14 mouse cellular contexts compared by ENCODE assay signal in genomic region chr6:6364037-6364436, GRCm38 (mm10).
DNase-seq lines count a peak whose midpoint lies in the region; ATAC-seq and TF ChIP-seq lines count a peak whose summit lies in the region.
"Had no signal": no experiment of that assay in that cellular context is flagged by ENCODE, and none has a peak within 500 bp of the region (broad histone marks: within the 10 kb centered on the region; RNA-seq: fewer than 3 reads in every experiment).

No protein-coding gene starts in this region.

- TF ChIP-seq CTCF in forebrain, postnatal 0 days (IDR thresholded peaks at IDR 0.05; ENCODE audit: low read depth) = no peak

- H3K27me3 ChIP-seq in forebrain, embryonic 15.5 days = no peaks in the 10 kb centered on the region
- no peaks in the 10 kb centered on the region for H3K27me3 ChIP-seq in forebrain, postnatal 0 days (ENCODE audit: insufficient read depth, low read length)
- no peaks in the 10 kb centered on the region for H3K27me3 ChIP-seq in midbrain, embryonic 10.5 days (ENCODE audit: low read depth, poor library complexity, severe bottlenecking)
- H3K27me3 ChIP-seq in midbrain, embryonic 16.5 days (ENCODE audit: control insufficient read depth, insufficient read depth, low read depth, low read length) = no peaks in the 10 kb centered on the region
- no peaks in the 10 kb centered on the region for H3K27me3 ChIP-seq in embryonic facial prominence, embryonic 12.5 days

- no peak overlapping the region for H3K4me2 ChIP-seq in forebrain, embryonic 15.5 days (replicated peaks)
- H3K4me2 ChIP-seq in forebrain, postnatal 0 days (ENCODE audit: low read depth) = no peak overlapping the region
- no peak overlapping the region for H3K4me2 ChIP-seq in midbrain, embryonic 16.5 days (ENCODE audit: low read length)
- peak overlapping the region; percentile 26 for H3K4me2 ChIP-seq in embryonic facial prominence, embryonic 12.5 days (replicated peaks)

- H3K36me3 ChIP-seq in forebrain, embryonic 15.5 days = no peaks in the 10 kb centered on the region
- no peaks in the 10 kb centered on the region for H3K36me3 ChIP-seq in forebrain, postnatal 0 days (ENCODE audit: insufficient read depth)
- no peaks in the 10 kb centered on the region for H3K36me3 ChIP-seq in midbrain, embryonic 10.5 days
- no peaks in the 10 kb centered on the region for H3K36me3 ChIP-seq in midbrain, embryonic 16.5 days (ENCODE audit: control insufficient read depth, insufficient read depth, low read length)
- no peaks in the 10 kb centered on the region for H3K36me3 ChIP-seq in embryonic facial prominence, embryonic 12.5 days

- no peak overlapping the region for H3K9ac ChIP-seq in forebrain, embryonic 15.5 days (replicated peaks)
- no peak overlapping the region for H3K9ac ChIP-seq in forebrain, postnatal 0 days
- no peak overlapping the region for H3K9ac ChIP-seq in midbrain, embryonic 16.5 days (ENCODE audit: low read depth, low read length)
- H3K9ac ChIP-seq in embryonic facial prominence, embryonic 12.5 days = no peak overlapping the region
- H3K9ac ChIP-seq: liver, embryonic 14.5 days had no signal

- 54% methylated on average over 4 of the region's 4 CpGs for WGBS in forebrain, embryonic 15.5 days
- WGBS in forebrain, postnatal 0 days = 46% methylated on average over 4 of the region's 4 CpGs
- 76% methylated on average over 4 of the region's 4 CpGs for WGBS in midbrain, embryonic 10.5 days
- 68% methylated on average over 4 of the region's 4 CpGs for WGBS in midbrain, embryonic 16.5 days
- 13% methylated on average over 4 of the region's 4 CpGs for WGBS in embryonic facial prominence, embryonic 12.5 days

- no peaks in the 10 kb centered on the region for H3K9me3 ChIP-seq in forebrain, embryonic 15.5 days
- no peaks in the 10 kb centered on the region for H3K9me3 ChIP-seq in forebrain, postnatal 0 days (ENCODE audit: low read length)
- no peaks in the 10 kb centered on the region for H3K9me3 ChIP-seq in midbrain, embryonic 10.5 days (replicated peaks)
- no peaks in the 10 kb centered on the region for H3K9me3 ChIP-seq in midbrain, embryonic 16.5 days (replicated peaks; ENCODE audit: control insufficient read depth, low read length, poor library complexity, severe bottlenecking)
- no peaks in the 10 kb centered on the region for H3K9me3 ChIP-seq in embryonic facial prominence, embryonic 12.5 days

- ATAC-seq in forebrain, embryonic 15.5 days (replicated peaks) = peak; percentile 48; the same call in 1 of the 2 replicates
- ATAC-seq in forebrain, postnatal 0 days = no peak
- no peak for ATAC-seq in midbrain, embryonic 16.5 days
- peak; percentile 85 for ATAC-seq in embryonic facial prominence, embryonic 12.5 days (ENCODE audit: insufficient number of reproducible peaks, insufficient read depth, low FRiP score, low TSS enrichment)
- ATAC-seq: intestine, postnatal 0 days had no signal

- DNase-seq in forebrain, postnatal 0 days = no peak
- peak; percentile 13 for DNase-seq in midbrain, embryonic 10.5 days (ENCODE audit: low spot score)
- DNase-seq in mesoderm, embryonic 11.5 days (ENCODE audit: low read depth, low spot score) = peak; percentile 23
- no peak for DNase-seq in gastrocnemius, postnatal 36 days
- DNase-seq in urinary bladder, postnatal 10 days (ENCODE audit: low spot score) = no peak
- DNase-seq: cerebellum, adult 8-10 months; gastrocnemius, postnatal 25 days; kidney, postnatal 36 days; thymus, postnatal 36 days had no signal

- no peak overlapping the region for H3K27ac ChIP-seq in forebrain, embryonic 15.5 days (replicated peaks)
- no peak overlapping the region for H3K27ac ChIP-seq in forebrain, postnatal 0 days (ENCODE audit: low read depth, low read length)
- H3K27ac ChIP-seq in midbrain, embryonic 10.5 days (replicated peaks) = no peak overlapping the region
- no peak overlapping the region for H3K27ac ChIP-seq in midbrain, embryonic 16.5 days (ENCODE audit: low read length)
- no peak overlapping the region for H3K27ac ChIP-seq in embryonic facial prominence, embryonic 12.5 days
- H3K27ac ChIP-seq: liver, embryonic 14.5 days had no signal

- intact Hi-C loops in gastrocnemius, postnatal 36 days (cut with DNase I) = no loop called here

- H3K4me3 ChIP-seq in forebrain, embryonic 15.5 days = no peak overlapping the region
- H3K4me3 ChIP-seq in forebrain, postnatal 0 days (ENCODE audit: low read depth, low read length) = no peak overlapping the region
- H3K4me3 ChIP-seq in midbrain, embryonic 10.5 days = no peak overlapping the region
- no peak overlapping the region for H3K4me3 ChIP-seq in midbrain, embryonic 16.5 days (ENCODE audit: low read depth, low read length)
- no peak overlapping the region for H3K4me3 ChIP-seq in embryonic facial prominence, embryonic 12.5 days

- peaks cover 6% of the 10 kb centered on the region; the same call in 1 of the 2 replicates for H3K4me1 ChIP-seq in forebrain, embryonic 15.5 days
- no peaks in the 10 kb centered on the region for H3K4me1 ChIP-seq in forebrain, postnatal 0 days (ENCODE audit: insufficient read depth)
- H3K4me1 ChIP-seq in midbrain, embryonic 10.5 days = no peaks in the 10 kb centered on the region
- H3K4me1 ChIP-seq in midbrain, embryonic 16.5 days (ENCODE audit: control insufficient read depth, insufficient read depth, low read length) = no peaks in the 10 kb centered on the region
- H3K4me1 ChIP-seq in embryonic facial prominence, embryonic 12.5 days = peaks cover 9% of the 10 kb centered on the region

Comparison
In these comparisons a context has a peak if more than half of its experiments do, and no peak if none do; other contexts are left out.
1. ATAC-seq: peak in forebrain, embryonic 15.5 days (single experiment) and embryonic facial prominence, embryonic 12.5 days (single experiment); none in forebrain, postnatal 0 days (single experiment) and midbrain, embryonic 16.5 days (single experiment).
2. DNase-seq: peak in midbrain, embryonic 10.5 days (single experiment) and mesoderm, embryonic 11.5 days (single experiment); none in forebrain, postnatal 0 days (single experiment), gastrocnemius, postnatal 36 days (0 of 2) and urinary bladder, postnatal 10 days (single experiment).